Mouse (Mus musculus) embryonic facial prominence, embryonic 10.5 days (tissue): ENCODE results near the gene Mt3. TPM values are rescaled to one million over a fixed set of nuclear protein-coding genes. Genes with fewer than 3 reads are reported as not detected.
A peak's percentile ranks its signal among the peaks of the same experiment; 100 is the strongest.

ENCODE experiments used
- DNase-seq: peaks from one replicate; pipeline ENCODE4 v3.0.0-alpha.2; 2017; ENCODE audit warnings: low spot score
- H3K27ac ChIP-seq: fragments of 300-500 bp; sonication (generic); replicated peaks from 2 replicates; pipeline ENCODE4 v1.5.1; 2016; ENCODE audit warnings: mild to moderate bottlenecking
- H3K27me3 ChIP-seq: fragments of 300-500 bp; sonication (generic); replicated peaks from 2 replicates; pipeline ENCODE4 v1.6.1; 2016; ENCODE audit warnings: low read depth, mild to moderate bottlenecking; ENCODE audit not compliant: poor library complexity, severe bottlenecking
- H3K36me3 ChIP-seq: fragments of 300-500 bp; sonication (generic); replicated peaks from 2 replicates; pipeline ENCODE4 v1.6.1; 2016; ENCODE audit warnings: mild to moderate bottlenecking, moderate library complexity
- H3K4me1 ChIP-seq: fragments of 300-500 bp; sonication (generic); 2 replicates; pipeline ENCODE4 v1.6.1; 2016
- H3K4me3 ChIP-seq: fragments of 300-500 bp; sonication (generic); 2 replicates; pipeline ENCODE4 v1.5.1; 2016; ENCODE audit warnings: mild to moderate bottlenecking, moderate library complexity
- H3K9me3 ChIP-seq: fragments of 300-500 bp; sonication (generic); 2 replicates; pipeline ENCODE4 v1.6.1; 2016; ENCODE audit warnings: mild to moderate bottlenecking
- WGBS: fragments of 180-500 bp; shearing (Covaris S2); methylation state at CpG from one replicate; pipeline ENCODE4 v1.1.7; 2016; 5-methylcytosine and 5-hydroxymethylcytosine counted together
- polyA plus RNA-seq: library from polyadenylated mRNA; unstranded; fragments of >200 nt; fragmentation: Nextera tagmentation; extraction: Ambion mirVana; gene quantifications from 2 replicates; pipeline ENCODE4 v1.2.1, GENCODE M21; 2016

Mt3 gene
- 4.9 and 10.0 TPM in 2 replicates for polyA plus RNA-seq

GRCm38 (mm10) chr8:94152513-94153300 is at the start of gene Mt3:
TSS of gene Mt3 (plus strand) at chr8:94152607.
- Histone ChIP-seq H3K4me3 (peak within 1 kb of the TSS; percentile 54), H3K27ac (peak within 1 kb of the TSS; percentile 59; the same call in 1 of the 2 replicates), H3K27me3 (peaks cover 49% of the 10 kb centered on the region), H3K4me1 (peaks cover 28% of the 10 kb centered on the region), H3K9me3 (no peaks in the 10 kb centered on the region), H3K36me3 (no peaks in the 10 kb centered on the region)
- 2% methylated on average over 29 of the region's 29 CpGs for WGBS
- DNase-seq = peak; percentile 70

DNA sequence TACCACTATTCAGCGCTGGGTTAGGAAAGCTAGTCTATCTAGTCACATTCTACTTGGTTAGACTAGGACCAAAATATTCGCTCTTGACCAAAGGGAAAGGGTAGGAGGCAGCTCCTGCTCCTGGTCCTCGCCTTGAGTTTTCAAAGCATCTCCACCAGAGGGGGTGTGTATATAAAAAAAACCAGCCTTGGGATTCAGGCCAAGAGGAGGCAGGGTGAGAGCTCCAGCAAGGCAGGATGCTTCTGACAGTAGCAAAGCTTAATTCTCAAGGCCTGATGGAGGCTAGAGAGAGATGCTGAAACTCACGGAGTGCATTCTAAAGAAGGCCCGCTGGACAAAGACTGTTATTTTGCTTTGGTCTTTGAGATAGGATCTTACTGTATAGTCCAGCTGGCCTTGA is 48.3 kb upstream of the Mt3 start:
- H3K4me1 ChIP-seq = peaks cover under 1% of the 10 kb centered on the region; the same call in 1 of the 2 replicates

DNA sequence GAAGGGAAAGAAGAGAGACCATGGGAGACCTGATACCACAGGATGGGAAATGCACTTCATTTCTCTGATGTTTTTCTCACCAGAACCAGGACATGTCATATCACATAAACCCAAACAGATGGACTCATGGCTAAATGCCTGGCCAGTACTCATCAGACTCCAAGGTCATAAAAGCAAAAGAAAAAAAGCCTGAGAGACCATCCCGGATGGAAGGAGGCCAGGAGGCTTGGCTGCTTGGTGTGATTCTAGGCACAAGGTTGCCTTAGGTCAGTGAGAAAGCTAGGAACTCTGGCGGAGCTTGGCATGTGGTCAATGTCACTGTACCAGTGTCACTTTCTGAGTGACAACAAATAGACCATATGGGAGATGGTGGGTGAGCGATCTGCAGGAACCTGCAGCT is 44.5 kb upstream of the Mt3 start:
- 83% methylated on average over 3 of the region's 3 CpGs for WGBS
- no peaks in the 10 kb centered on the region for H3K9me3 ChIP-seq
- no peaks in the 10 kb centered on the region for H3K36me3 ChIP-seq
- no peak overlapping the region for H3K27ac ChIP-seq
- H3K4me3 ChIP-seq = no peak overlapping the region
- H3K4me1 ChIP-seq = no peaks in the 10 kb centered on the region
- no peak for DNase-seq
- H3K27me3 ChIP-seq = no peaks in the 10 kb centered on the region

More for the DNA sequence above, 48.3 kb upstream of the Mt3 start:
- no peak for DNase-seq
- WGBS = 48% methylated on average over 5 of the region's 5 CpGs
- H3K9me3 ChIP-seq = no peaks in the 10 kb centered on the region
- no peak overlapping the region for H3K4me3 ChIP-seq
- no peak overlapping the region for H3K27ac ChIP-seq
- peaks cover 3% of the 10 kb centered on the region; the same call in 1 of the 2 replicates for H3K27me3 ChIP-seq
- H3K36me3 ChIP-seq = no peaks in the 10 kb centered on the region

DNA sequence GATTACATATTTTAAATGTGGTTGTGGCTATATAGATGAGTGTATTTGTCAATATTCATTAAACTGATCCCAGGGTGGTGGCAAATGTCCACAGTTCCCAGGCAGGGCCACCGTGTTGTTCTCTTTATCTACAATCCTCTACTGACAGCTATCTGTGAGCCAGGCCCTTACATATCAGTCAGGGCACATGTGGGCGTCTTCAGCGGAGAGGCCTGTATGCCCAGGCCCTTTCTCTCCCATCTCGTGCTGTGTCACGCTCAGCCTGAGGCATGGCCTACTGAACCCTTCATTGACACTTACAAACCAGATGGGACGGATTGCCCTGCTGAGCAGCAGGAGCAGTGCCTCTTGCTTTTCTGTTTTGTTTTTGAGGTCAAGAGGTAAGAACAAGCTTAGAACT is 43.0 kb upstream of the Mt3 start:
- H3K27me3 ChIP-seq = no peaks in the 10 kb centered on the region
- no peaks in the 10 kb centered on the region for H3K36me3 ChIP-seq
- H3K27ac ChIP-seq = no peak overlapping the region
- H3K4me1 ChIP-seq = 0 out of 2 replicates have a peak, but pooled peaks cover 4% of the 10 kb centered on the region
- H3K9me3 ChIP-seq = no peaks in the 10 kb centered on the region
- DNase-seq = no peak
- H3K4me3 ChIP-seq = no peak overlapping the region
- 69% methylated on average over 6 of the region's 6 CpGs for WGBS

DNA sequence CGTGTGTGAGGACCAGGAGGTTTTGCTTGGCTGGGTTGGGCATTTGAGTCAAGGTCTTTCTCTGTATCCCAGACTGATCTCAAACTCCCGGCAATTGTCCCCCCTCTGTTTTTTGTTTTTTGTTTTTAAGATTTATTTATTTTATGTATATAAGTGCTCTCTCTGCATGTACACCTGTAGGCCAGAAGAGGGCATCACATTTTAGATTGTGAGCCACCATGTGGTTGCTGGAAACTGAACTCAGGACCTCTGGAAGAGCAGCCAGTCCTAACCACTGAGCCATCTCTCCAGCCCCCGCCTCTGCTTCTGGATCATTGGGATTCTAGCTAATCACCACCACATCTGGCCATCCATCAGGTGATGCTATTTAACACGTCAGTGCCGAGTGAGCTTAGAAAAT is 42.6 kb upstream of the Mt3 start:
- 0 out of 2 replicates have a peak, but pooled peaks cover 4% of the 10 kb centered on the region for H3K4me1 ChIP-seq
- 78% methylated on average over 5 of the region's 5 CpGs for WGBS
- no peak overlapping the region for H3K27ac ChIP-seq
- DNase-seq = no peak
- H3K9me3 ChIP-seq = no peaks in the 10 kb centered on the region
- no peaks in the 10 kb centered on the region for H3K36me3 ChIP-seq
- H3K27me3 ChIP-seq = no peaks in the 10 kb centered on the region
- no peak overlapping the region for H3K4me3 ChIP-seq

- no peaks in the 10 kb centered on the region for H3K9me3 ChIP-seq
These were observed 41.8 kb upstream of the Mt3 start for GRCm38 (mm10) chr8:94110526-94111177.

DNA sequence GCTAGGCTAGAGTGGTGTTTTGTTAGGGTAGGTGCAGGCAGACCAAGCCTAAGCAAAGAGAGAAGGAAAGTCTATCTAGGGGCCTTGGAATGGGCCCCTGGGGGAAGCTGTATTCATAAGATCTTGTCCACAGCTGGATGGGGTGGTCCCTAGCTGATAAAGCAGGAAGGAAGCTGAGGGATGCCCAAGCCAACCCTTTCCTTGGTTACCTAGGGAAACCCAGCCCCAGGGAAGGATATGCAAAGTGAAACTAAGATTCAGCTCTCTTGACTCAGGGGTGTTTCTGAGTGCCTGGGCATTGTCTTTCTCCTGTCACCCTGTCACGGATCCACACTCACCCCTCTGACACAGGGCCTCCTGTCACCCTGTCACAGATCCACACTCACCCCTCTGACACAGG is 39.0 kb upstream of the Mt3 start:
- Histone ChIP-seq H3K4me3 (no peak overlapping the region), H3K27ac (no peak overlapping the region), H3K4me1 (peaks cover 8% of the 10 kb centered on the region), H3K36me3 (no peaks in the 10 kb centered on the region), H3K27me3 (no peaks in the 10 kb centered on the region), H3K9me3 (no peaks in the 10 kb centered on the region)
- WGBS = 61% methylated on average over 1 of the region's 1 CpGs
- no peak for DNase-seq

More at GRCm38 (mm10) chr8:94110526-94111177, 41.8 kb upstream of the Mt3 start:
- 78% methylated on average over 6 of the region's 6 CpGs for WGBS
- 0 out of 2 replicates have a peak, but pooled peaks cover 4% of the 10 kb centered on the region for H3K4me1 ChIP-seq
- H3K27ac ChIP-seq = no peak overlapping the region
- H3K4me3 ChIP-seq = no peak overlapping the region
- no peak for DNase-seq
- H3K27me3 ChIP-seq = no peaks in the 10 kb centered on the region
- no peaks in the 10 kb centered on the region for H3K36me3 ChIP-seq

- Histone ChIP-seq H3K27me3 (no peaks in the 10 kb centered on the region), H3K27ac (no peak overlapping the region), H3K36me3 (no peaks in the 10 kb centered on the region), H3K4me1 (peaks cover 13% of the 10 kb centered on the region), H3K9me3 (no peaks in the 10 kb centered on the region), H3K4me3 (no peak overlapping the region)
- no peak for DNase-seq
- 84% methylated on average over 2 of the region's 2 CpGs for WGBS
These were observed 38.4 kb upstream of the Mt3 start for GRCm38 (mm10) chr8:94113972-94114371.

DNA sequence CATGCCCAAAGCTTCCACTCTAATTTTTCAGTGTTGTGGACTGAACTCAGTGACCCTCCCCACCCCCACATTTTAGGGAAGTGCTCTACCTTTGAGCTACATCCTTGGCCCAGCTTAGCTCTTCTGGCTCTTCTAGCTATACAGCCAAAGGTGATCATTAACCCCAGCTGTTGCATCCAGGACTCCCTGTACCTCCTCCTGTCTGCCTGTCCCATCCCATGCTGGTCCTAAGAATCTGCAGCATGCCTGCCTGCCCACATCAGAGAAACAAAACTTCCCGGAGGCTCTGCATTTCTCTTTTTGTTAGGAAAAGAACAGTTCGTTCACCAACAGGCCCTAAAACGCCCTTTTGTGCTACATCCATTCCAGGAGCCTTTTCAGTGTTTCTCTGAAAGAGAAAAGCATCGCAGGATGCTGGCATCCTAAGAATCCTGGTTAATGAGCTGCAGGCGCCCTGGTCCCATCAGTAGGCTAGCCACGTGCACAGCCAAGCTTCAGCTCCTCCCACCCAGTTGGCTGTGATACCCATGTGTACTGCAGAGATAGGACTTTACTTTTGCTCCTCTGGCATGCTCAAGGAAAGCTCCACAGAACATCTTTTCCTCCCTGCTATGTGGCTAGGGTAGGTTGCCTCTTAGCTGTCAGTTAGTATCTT is 33.5 kb upstream of the Mt3 start:
- Histone ChIP-seq H3K4me3 (no peak overlapping the region), H3K36me3 (no peaks in the 10 kb centered on the region), H3K27me3 (no peaks in the 10 kb centered on the region), H3K27ac (peak overlapping the region; percentile 71), H3K4me1 (peaks cover 41% of the 10 kb centered on the region), H3K9me3 (no peaks in the 10 kb centered on the region)
- peak; percentile 72 for DNase-seq
- WGBS = 4% methylated on average over 6 of the region's 6 CpGs

GRCm38 (mm10) chr8:94121625-94122024 is 30.8 kb upstream of the Mt3 start:
- peak overlapping the region; percentile 30 for H3K27ac ChIP-seq
- 83% methylated on average over 9 of the region's 9 CpGs for WGBS
- no peak overlapping the region for H3K4me3 ChIP-seq
- peaks cover 49% of the 10 kb centered on the region for H3K4me1 ChIP-seq
- no peaks in the 10 kb centered on the region for H3K27me3 ChIP-seq
- H3K36me3 ChIP-seq = no peaks in the 10 kb centered on the region
- H3K9me3 ChIP-seq = no peaks in the 10 kb centered on the region
- DNase-seq = peak; percentile 15

DNA sequence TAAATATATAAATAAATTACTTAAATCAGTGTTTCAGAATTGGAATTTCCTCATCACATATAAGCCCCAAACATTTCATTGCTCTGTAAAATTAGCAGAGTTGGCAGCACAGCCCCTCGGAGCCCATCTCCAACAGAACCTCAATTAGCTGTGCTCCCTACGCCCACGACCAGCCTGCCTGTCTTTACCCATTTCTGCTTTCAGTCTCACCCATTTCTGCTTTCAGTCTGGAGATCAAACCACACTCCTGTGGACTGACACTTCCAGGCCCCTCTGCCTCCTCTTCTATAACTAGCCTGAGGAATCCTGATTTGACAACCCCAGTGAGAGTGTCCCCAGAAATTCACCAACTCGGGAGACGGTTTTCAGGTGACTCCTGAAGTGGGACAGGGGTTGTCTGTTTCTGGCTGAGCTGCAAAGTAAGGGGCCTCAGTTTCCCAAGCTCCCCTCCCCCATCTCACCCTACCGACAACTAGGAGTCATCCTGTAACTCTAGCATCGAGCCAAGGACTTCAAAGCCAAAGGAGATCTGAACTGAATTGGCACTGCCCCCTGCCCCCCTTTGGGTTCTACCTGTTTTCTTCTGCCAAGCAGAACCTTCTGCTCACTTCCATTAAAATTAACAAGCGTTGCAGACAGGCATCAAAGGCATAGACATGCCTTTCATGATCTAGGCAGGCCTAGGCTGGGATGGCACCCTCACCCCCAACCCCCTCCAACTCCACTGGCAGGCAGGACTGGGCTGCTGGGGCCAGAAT is 29.5 kb upstream of the Mt3 start:
- Histone ChIP-seq H3K4me1 (peaks cover 49% of the 10 kb centered on the region), H3K36me3 (no peaks in the 10 kb centered on the region), H3K9me3 (no peaks in the 10 kb centered on the region), H3K4me3 (no peak overlapping the region), H3K27me3 (no peaks in the 10 kb centered on the region), H3K27ac (no peak overlapping the region)
- 58% methylated on average over 8 of the region's 8 CpGs for WGBS
- DNase-seq = no peak

- no peaks in the 10 kb centered on the region for H3K27me3 ChIP-seq
- H3K9me3 ChIP-seq = no peaks in the 10 kb centered on the region
- 84% methylated on average over 6 of the region's 6 CpGs for whole genome bisulfite sequencing
- H3K4me3 ChIP-seq = no peak overlapping the region
- H3K4me1 ChIP-seq = peaks cover 20% of the 10 kb centered on the region
- H3K36me3 ChIP-seq = no peaks in the 10 kb centered on the region
- no peak overlapping the region for H3K27ac ChIP-seq
- DNase-seq = no peak
These were observed 24.7 kb upstream of the Mt3 start for GRCm38 (mm10) chr8:94127711-94128110.
